Mouse (Mus musculus) embryonic fibroblast, embryonic 13.5 days (primary cell): ENCODE data around the gene Daw1.

Source experiments
- CTCF ChIP-seq: IDR thresholded peaks from 2 replicates; pipeline ENCODE4 v1.5.1; 2011; ENCODE audit warnings: mild to moderate bottlenecking, control low read depth, low read length, moderate library complexity, borderline replicate concordance; ENCODE audit not compliant: insufficient read depth
- POLR2A ChIP-seq: IDR thresholded peaks from 2 replicates; pipeline ENCODE4 v1.6.1; 2011; ENCODE audit warnings: low read depth, mild to moderate bottlenecking, control low read depth, low read length, moderate library complexity

- TF ChIP-seq CTCF (no peak), POLR2A (no peak)
Observed at GRCm38 (mm10) chr1:83141510-83141909, 18.0 kb upstream of the Daw1 start.
